Mouse (Mus musculus): ENCODE data around the gene Gm19345.

Gm19345 gene

GRCm38 (mm10) chr7:19830682-19831156 is 21.1 kb upstream of the Gm19345 start:
- DNase-seq = no peak

- no peak for DNase-seq
Measured at GRCm38 (mm10) chr7:19831837-19832236, 20.0 kb upstream of the Gm19345 start.

- no peak for DNase-seq
Measured at GRCm38 (mm10) chr7:19834055-19834454, 17.7 kb upstream of the Gm19345 start.

- DNase-seq = no peak
Measured at GRCm38 (mm10) chr7:19836843-19837242, 15.0 kb upstream of the Gm19345 start.

- DNase-seq = no peak
Measured at GRCm38 (mm10) chr7:19840371-19840770, 11.4 kb upstream of the Gm19345 start.

GRCm38 (mm10) chr7:19840936-19841335 is 10.9 kb upstream of the Gm19345 start:
- DNase-seq = no peak

GRCm38 (mm10) chr7:19841686-19842413 is 10.0 kb upstream of the Gm19345 start:
- no peak for DNase-seq

- DNase-seq = no peak
Measured at GRCm38 (mm10) chr7:19842885-19843504, 8.8 kb upstream of the Gm19345 start.

- DNase-seq = peak; percentile 25
Measured at GRCm38 (mm10) chr7:19843561-19843960, 8.2 kb upstream of the Gm19345 start.

GRCm38 (mm10) chr7:19844521-19845171 is 7.2 kb upstream of the Gm19345 start:
- no peak for DNase-seq

- DNase-seq = no peak
Measured at GRCm38 (mm10) chr7:19853526-19853925, 1.7 kb downstream of the Gm19345 start.

GRCm38 (mm10) chr7:19855663-19856062 is 3.9 kb downstream of the Gm19345 start:
- DNase-seq = no peak

- DNase-seq = no peak
Measured at GRCm38 (mm10) chr7:19856283-19856682, 4.5 kb downstream of the Gm19345 start.

- DNase-seq = no peak
Measured at GRCm38 (mm10) chr7:19859740-19860139, 7.9 kb downstream of the Gm19345 start.

- no peak for DNase-seq
Measured at GRCm38 (mm10) chr7:19861199-19861598, 9.4 kb downstream of the Gm19345 start, which contains the start of gene Ceacam16. TSS of gene Ceacam16 (minus strand) at chr7:19861299.

- DNase-seq = no peak
Measured at GRCm38 (mm10) chr7:19864241-19864640, 12.4 kb downstream of the Gm19345 start.

- DNase-seq = no peak
Measured at GRCm38 (mm10) chr7:19865246-19866036, 13.6 kb downstream of the Gm19345 start.

- no peak for DNase-seq
Measured at GRCm38 (mm10) chr7:19866490-19866889, 14.7 kb downstream of the Gm19345 start.

GRCm38 (mm10) chr7:19867751-19868399 is 16.1 kb downstream of the Gm19345 start:
- no peak for DNase-seq

- no peak for DNase-seq
Measured at GRCm38 (mm10) chr7:19871137-19871621, 19.4 kb downstream of the Gm19345 start.

GRCm38 (mm10) chr7:19871943-19872601 is 20.3 kb downstream of the Gm19345 start:
- no peak for DNase-seq
